Mouse (Mus musculus): Measurements from ENCODE around the gene Iqcf4. TPM values are rescaled to one million over a fixed set of nuclear protein-coding genes. Genes with fewer than 3 reads are reported as not detected.
"Not testable (repeated sequence)": the region's sequence is repeated elsewhere in the genome, so short reads cannot be mapped to it uniquely, and the experiment has no call there.

Gene Iqcf4
- total RNA-seq (2021): not detected
- long read RNA-seq, experiment 1: 0 reads
- long read RNA-seq, experiment 2: 0 reads

DNA sequence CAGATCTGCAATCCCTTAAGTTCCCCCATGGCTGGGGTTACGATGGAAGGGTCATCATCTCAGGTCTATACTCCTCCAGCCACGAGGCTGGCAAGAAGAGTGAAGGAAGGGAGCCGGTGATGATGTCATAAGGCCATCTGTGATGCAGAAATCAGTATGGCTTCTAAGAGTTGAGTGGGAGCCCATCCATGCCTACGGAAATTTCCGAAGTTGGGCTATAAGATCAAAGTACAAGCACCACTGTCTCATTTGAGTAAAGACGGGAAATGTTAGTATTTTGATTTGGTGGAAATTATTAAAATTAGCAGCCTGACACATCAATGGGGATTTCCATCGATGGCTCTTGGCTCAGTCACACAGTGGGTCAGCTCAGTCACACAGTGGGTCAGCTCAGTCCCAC is at the start of gene Iqcf4:
Iqcf4 (minus strand) TSS at position 101 of the 400 bp plus-strand sequence.
- no peak for DNase-seq

GRCm38 (mm10) chr9:106617496-106617895 is 46.7 kb upstream of the Iqcf4 start:
- no peak for DNase-seq

- no peak for DNase-seq
Measured at GRCm38 (mm10) chr9:106616306-106616705, 45.5 kb upstream of the Iqcf4 start.

DNA sequence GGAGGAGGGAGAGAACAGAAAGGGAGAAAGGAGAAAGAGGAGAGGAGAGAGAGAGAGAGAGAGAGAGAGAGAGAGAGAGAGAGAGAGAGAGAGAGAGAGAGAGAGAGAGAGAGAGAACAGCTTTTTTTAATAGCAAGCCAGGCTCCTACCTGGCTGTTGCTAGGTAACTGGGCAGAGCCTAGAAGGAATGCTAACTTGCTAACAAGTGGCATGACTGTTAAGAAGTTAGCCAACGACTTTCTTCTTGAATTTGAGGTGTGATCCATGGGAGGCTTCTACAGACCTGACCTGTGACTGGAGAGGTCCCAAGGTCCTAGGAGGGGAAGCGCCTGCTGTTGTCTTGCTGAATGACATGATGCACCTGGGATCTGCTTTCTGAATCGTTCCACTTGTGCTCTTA is 43.8 kb upstream of the Iqcf4 start:
- DNase-seq: no peak

DNA sequence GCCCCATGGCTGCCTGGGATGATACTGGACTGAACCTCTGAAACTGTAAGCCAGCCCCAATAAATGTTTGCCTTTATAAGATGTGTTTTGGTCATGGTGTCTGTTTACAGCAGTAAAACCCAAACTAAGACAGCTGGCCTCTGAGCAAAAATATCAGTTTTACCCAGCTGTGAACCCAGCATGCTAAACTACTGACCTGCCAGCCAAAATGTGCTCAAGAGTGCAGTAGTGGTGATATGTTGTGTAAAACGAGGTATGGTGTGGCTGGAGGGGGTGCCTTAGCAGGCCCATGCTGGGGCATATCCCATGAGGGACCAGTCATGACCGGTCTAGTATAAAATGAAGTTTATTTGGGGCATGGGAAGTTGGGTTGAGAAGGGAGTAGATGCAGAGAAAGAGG is 43.2 kb upstream of the Iqcf4 start:
- no peak for DNase-seq

GRCm38 (mm10) chr9:106610727-106611126 is 39.9 kb upstream of the Iqcf4 start:
- DNase-seq: no peak

DNA sequence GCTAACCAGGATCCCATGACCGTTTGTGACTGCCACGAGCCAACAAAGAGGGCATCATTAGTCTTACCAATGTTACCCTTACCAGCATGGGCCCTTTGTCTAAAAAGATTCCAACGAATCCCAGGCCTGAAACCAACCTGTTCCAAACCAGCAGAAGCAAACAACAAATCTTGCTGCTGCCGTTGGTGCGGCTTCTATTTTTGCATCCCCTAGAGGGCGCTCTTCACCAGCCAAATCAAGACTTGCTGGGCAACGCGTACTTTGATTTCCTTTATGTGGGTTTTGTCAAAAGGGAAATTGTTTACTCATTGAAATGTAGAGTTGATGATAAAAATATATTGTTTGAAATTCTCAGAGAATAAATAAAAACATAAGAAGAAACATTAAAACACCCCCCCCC is 29.8 kb upstream of the Iqcf4 start:
- peak; percentile 50 to 70 for DNase-seq

- DNase-seq: peak; percentile 20 to 39
Measured at GRCm38 (mm10) chr9:106598466-106598865, 27.7 kb upstream of the Iqcf4 start.

DNA sequence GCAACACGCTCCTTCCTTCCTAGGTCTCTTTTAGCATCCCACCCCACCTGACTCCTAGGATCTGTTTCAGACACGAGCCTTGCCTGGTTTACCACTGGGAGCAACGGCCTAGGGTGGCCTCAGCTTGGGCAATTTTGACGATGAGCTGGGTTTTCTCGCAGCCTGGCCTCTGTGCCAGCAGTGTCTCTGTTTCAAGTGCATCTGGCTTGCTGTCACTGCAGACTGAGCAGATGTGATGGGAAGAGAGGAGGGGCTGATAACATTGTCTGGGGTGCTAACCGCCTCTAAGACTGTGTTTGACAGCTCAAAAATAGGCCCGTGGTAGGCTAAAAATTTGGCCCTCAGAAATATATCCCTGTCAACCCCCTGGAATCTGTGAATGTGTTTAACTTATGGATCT is 25.0 kb upstream of the Iqcf4 start:
- no peak for DNase-seq

DNA sequence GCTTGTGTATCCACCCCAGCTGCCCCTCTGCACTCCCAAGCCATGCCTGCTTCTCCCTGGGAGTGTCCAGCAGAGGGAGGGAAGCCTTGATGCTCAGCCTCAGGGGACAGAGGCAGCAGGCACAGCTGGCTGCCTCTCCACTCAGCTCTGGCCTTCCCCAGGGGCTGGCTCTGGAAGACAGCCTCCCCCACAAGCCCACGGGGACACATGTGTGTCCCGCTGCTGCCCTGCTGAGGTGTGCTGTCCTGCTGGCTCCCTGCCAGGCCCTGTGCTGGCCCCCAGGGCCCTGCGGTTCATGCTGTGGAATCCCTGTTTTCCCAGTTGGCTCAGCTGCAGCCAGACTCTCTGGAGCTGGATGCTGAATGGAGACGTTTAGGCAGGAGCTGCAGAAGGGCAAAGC is 24.6 kb upstream of the Iqcf4 start:
- DNase-seq: not testable (repeated sequence)

DNA sequence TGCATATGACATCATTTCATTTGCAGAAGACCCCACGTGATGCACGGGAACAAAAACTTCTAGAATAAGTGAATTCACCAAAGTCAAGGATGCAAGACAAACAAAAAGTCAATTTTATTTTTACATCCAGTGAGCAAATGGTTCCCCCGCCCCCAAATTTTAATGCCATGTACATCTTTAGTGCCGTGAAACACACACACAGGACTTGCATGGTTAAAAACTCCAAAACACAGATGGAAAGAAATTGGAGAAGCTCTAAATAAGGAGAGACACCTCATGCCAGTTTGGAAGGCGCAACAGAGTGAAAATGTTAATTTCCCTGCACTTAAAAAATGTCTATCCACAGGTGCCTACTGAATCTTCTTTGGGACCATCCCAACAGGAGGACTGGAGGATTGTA is 21.4 kb upstream of the Iqcf4 start:
- DNase-seq: no peak

GRCm38 (mm10) chr9:106582552-106582951 is 11.8 kb upstream of the Iqcf4 start:
- DNase-seq: no peak

GRCm38 (mm10) chr9:106580016-106580415 is 9.2 kb upstream of the Iqcf4 start:
- DNase-seq: no peak

DNA sequence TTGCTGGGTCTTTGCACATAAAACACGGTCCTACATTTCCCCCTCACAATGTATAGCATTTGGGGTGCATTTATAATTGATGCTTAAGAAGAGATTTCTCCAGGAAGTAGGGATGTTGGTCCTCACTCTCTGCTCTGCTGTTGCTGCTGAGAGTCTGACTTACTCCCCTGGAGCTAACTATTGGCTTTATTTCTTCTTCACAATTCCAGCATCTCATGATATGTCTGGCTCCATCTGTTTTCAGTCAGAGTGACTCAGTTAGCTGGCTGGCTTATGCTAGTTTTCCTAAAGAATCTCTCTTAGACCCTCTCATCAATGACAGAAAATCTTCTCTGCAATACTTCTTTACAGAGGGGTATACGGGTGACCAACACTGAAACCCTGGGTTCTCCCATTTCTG is 5.3 kb upstream of the Iqcf4 start:
- no peak for DNase-seq

- no peak for DNase-seq
Measured at GRCm38 (mm10) chr9:106573366-106573765, 2.6 kb upstream of the Iqcf4 start.

DNA sequence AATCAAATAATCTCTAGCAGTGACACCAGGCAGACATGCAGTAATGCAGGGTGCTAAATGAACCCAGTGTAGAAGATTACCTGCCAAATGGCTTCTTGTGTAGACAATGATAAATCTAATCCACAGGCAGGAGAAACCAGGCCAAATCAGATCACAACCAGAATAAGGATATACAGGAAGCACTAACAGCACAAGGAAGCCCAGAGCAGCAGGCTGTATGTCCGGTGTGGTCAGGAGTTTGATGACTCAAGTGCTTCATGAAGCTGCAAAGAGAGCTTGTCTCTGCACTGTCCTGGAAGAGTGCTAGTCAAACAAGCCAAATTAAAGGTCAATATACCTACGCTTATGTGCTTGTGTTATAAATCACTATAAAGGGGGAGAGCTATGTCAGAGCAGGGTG is 1.4 kb upstream of the Iqcf4 start:
- no peak for DNase-seq

- DNase-seq: peak; percentile 4 to 8
Measured at GRCm38 (mm10) chr9:106566437-106566836, 4.4 kb downstream of the Iqcf4 start.

GRCm38 (mm10) chr9:106564025-106564424 is 6.8 kb downstream of the Iqcf4 start:
- DNase-seq: no peak

DNA sequence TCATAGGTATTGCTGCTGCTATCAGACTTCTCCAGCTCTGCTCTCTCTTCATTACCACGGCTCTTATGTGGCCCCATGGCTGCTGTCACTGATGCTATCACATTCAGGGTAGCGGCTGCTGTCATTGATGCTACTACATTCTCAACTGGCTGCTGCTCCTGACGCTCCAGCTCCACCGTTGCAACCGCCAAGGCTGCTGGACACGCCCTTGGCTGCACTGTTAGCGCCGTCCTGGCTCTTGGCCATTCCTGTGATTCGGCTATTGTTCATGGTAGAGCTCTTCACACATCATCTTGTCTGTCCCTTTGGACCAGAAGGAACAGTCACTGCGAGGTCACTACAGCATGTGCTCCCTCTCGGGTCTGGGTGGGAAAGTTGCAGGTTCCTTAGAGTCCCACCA is 8.5 kb downstream of the Iqcf4 start:
- no peak for DNase-seq

- DNase-seq: no peak
Measured at GRCm38 (mm10) chr9:106561531-106561930, 9.3 kb downstream of the Iqcf4 start, which contains the start of gene Iqcf3. Iqcf3 (minus strand) TSS chr9:106561631.

- no peak for DNase-seq
Measured at GRCm38 (mm10) chr9:106534975-106535374, 35.8 kb downstream of the Iqcf4 start.

DNA sequence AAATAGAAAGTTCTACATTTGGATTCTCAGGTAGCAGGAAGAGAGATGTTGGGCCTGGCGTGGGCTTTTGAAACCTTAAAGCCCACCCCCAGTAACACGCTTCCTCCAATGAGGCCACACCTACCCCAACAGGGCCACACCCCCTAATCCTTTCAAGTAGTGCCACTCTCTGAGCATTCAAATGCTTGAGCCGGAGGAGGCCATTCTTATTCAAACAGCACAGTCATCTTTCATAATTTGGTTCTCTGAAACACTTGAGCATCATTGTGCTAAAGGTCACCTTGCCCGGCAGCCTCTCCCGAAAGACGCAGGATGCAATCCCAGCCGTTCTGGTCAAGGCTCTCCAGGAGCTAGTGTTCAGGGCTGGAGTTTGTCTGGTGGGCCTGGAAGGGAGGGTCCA is 36.5 kb downstream of the Iqcf4 start:
- no peak for DNase-seq

DNA sequence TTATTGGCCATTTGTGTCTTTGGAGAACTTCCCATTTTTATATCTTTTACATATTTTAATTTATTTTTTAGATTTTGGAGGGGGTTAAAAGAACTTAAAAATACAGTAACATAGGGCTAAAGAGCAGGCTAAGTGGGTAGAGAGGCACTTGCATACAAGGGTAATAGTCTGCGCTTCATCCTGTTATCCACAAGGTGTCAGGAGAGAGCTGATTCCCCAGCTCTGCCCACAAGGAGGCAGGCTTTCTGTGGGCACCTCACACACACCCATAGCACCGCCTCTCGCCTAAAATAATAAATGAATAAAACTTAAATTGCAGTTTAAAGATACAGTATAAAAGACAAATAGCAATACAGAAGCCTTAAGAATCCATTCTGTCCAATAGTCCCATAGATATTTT is 39.0 kb downstream of the Iqcf4 start:
- peak in 1 of 2 experiments; percentile 31 for DNase-seq

- DNase-seq: no peak
Measured at GRCm38 (mm10) chr9:106519909-106520308, 50.9 kb downstream of the Iqcf4 start.

DNA sequence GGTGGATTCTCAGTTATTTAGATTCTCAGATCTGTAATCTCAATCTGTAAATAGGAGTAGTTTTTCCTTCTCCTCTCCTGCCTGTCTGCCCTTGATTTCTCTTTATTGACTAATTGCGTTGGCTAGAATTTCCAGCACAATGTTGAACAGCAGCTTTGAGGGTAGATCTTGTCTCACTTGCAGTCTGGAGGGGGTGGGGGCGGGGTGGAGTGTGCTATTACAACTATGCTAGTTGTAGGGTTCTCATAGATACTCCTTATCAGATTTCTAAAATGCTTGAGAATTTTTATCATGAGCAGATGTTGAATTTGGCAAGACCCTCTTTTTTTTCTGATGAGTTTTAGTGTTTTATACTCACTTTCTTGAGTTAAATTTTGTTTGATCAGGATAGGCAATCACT is 51.4 kb downstream of the Iqcf4 start:
- DNase-seq: no peak

Measured in adrenal gland, postnatal 36 days (tissue).